Mouse (Mus musculus) c-Kit-negative CD71-positive TER-119-positive erythroid progenitor cells, embryonic 14.5 days (primary cell): Measurements from ENCODE around the gene Pacsin2.
"Not testable (repeated sequence)": the region's sequence is repeated elsewhere in the genome, so short reads cannot be mapped to it uniquely, and the experiment has no call there.

Experiments used
- DNase-seq: peaks from one replicate; pipeline ENCODE4 v3.0.0-alpha.2; 2013; ENCODE audit warnings: low read depth, low spot score

Pacsin2 gene

GRCm38 (mm10) chr15:83423589-83424384 is 40.6 kb downstream of the Pacsin2 start:
- no peak for DNase-seq

GRCm38 (mm10) chr15:83422299-83422981 is 42.0 kb downstream of the Pacsin2 start:
- DNase-seq = peak; percentile 53

GRCm38 (mm10) chr15:83419562-83419961 is 44.8 kb downstream of the Pacsin2 start:
- no peak for DNase-seq

GRCm38 (mm10) chr15:83418685-83419084 is 45.7 kb downstream of the Pacsin2 start:
- DNase-seq = no peak

- no peak for DNase-seq
These were observed 46.5 kb downstream of the Pacsin2 start for GRCm38 (mm10) chr15:83417916-83418315.

GRCm38 (mm10) chr15:83417407-83417806 is 47.0 kb downstream of the Pacsin2 start:
- DNase-seq = no peak

- no peak for DNase-seq
These were observed 49.0 kb downstream of the Pacsin2 start for GRCm38 (mm10) chr15:83415391-83415790.

GRCm38 (mm10) chr15:83411616-83412015 is 52.8 kb downstream of the Pacsin2 start:
- no peak for DNase-seq

- no peak for DNase-seq
These were observed 53.7 kb downstream of the Pacsin2 start for GRCm38 (mm10) chr15:83410735-83411134.

- DNase-seq = no peak
These were observed 54.1 kb downstream of the Pacsin2 start for GRCm38 (mm10) chr15:83410270-83410669.

- no peak for DNase-seq
These were observed 55.5 kb downstream of the Pacsin2 start for GRCm38 (mm10) chr15:83408692-83409442.

GRCm38 (mm10) chr15:83408216-83408615 is 56.2 kb downstream of the Pacsin2 start:
- no peak for DNase-seq

- no peak for DNase-seq
These were observed 56.9 kb downstream of the Pacsin2 start for GRCm38 (mm10) chr15:83407502-83407901.

- not testable (repeated sequence) for DNase-seq
These were observed 58.5 kb downstream of the Pacsin2 start for GRCm38 (mm10) chr15:83405866-83406265.

- peak; percentile 44 for DNase-seq
These were observed 60.4 kb downstream of the Pacsin2 start for GRCm38 (mm10) chr15:83404008-83404407.

- DNase-seq = no peak
These were observed 61.4 kb downstream of the Pacsin2 start for GRCm38 (mm10) chr15:83403016-83403415.

- no peak for DNase-seq
These were observed 71.7 kb downstream of the Pacsin2 start for GRCm38 (mm10) chr15:83392722-83393121.

GRCm38 (mm10) chr15:83387911-83388310 is 76.5 kb downstream of the Pacsin2 start:
- DNase-seq = no peak

GRCm38 (mm10) chr15:83383633-83384032 is 80.8 kb downstream of the Pacsin2 start:
- DNase-seq = no peak

- no peak for DNase-seq
These were observed 81.3 kb downstream of the Pacsin2 start for GRCm38 (mm10) chr15:83383136-83383535.

GRCm38 (mm10) chr15:83382467-83382866 is 81.9 kb downstream of the Pacsin2 start:
- DNase-seq = no peak

- DNase-seq = no peak
These were observed 87.3 kb downstream of the Pacsin2 start for GRCm38 (mm10) chr15:83377153-83377552.
